Mouse (Mus musculus) c-Kit-positive CD71-positive TER-119-positive erythroid progenitor cells, embryonic 14.5 days (primary cell): ENCODE results near the gene Onecut1.

Experiments used
- DNase-seq: peaks from one replicate; pipeline ENCODE4 v3.0.0-alpha.2; 2013; ENCODE audit warnings: low spot score

The Onecut1 gene

DNA sequence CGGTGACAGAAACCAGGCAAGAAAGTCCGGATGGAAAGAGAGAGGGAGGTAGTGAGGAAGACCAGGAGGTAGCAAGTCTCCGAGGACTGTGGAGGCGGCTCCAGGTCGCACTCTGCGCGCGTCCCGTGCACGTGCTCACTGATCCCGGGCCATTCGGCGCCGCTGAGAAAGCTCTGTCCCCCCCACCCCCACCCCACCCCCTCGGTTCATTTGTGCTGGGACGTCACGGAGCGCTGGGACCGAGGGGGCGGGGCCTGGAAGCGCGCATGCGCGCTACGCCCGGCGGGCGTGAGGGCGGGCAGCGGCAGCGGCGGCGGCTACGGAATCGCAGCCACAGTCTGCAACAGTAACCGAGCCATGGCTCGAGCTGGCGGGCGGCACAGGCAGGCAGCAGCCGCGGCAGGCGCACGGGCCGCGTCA is at the start of gene Onecut1:
Onecut1 (plus strand) TSS at position 361 of the 420 bp plus-strand sequence.
- DNase-seq, result no peak

DNA sequence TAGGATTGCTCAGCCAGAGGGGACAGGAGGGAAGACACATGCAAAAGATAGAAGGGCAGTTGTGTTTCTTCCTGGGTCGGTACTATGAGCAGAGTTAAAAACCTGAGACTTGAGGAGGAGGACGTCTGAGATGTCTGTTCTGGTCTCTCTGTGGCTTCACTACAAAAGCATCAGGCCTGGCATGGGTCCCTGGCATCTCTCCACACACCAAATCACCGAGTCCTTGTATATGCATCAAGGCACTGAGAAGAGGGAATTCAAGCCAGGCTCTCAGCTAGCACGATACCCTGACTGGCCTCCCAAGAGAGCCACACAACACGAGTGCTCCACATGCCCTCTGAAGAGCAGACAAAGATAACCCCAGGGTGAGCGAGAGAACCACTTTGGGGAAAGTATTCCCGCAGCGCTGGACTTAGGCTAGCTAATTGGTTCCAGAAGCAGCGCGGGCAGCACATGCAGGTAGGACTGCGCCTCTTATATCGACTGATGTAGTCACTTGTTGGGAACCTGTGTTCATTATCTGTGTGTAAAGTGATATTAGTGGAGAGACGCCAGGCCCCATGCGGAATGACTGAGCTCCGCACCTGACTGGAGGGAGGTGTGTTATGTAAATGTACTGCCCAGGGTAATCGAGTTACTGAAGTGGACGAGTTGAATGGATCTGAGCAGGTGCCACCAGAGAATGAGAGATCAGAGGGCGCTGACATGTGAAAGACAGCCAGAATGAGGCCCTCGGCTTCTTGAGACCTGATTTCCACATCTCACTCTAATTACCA is 41.8 kb upstream of the Onecut1 start:
- DNase-seq, result no peak

DNA sequence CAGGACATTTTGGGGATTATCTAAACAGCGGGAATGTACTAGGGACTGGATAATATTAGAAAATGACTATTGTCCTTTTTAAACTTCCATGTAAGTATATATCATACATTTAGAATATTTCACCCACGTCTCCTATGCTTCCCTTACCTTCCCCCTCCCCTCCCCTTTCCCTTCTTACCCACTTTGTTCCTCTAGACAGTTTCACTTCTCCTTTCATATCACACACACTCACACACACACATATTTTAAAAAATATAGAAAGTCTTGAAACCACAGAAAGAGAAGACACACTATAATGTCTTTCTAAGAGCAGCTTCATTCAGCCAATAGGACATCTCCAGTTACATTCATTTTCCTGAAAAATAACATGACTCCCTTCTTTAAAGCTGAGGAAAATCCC is 36.6 kb upstream of the Onecut1 start:
- no peak for DNase-seq

DNA sequence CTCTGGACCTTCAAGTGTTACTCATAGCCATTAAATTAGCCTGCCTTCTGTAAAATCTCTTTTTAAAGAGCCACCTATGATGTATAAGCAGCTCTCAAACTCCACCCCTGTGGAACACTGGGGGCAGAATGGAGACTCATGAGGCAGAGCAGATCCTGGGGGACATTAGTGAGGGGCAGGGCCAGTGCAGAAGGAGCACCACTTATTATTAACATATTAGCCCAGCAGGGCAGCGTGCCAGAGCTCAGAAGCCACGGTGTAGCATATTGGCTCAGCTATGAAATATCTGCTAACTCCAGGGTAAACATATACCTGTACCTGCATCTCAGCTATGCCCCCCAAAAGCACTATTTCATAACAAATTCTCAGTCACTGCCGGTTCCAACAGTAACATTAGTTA is 32.5 kb upstream of the Onecut1 start:
- DNase-seq, result no peak

DNA sequence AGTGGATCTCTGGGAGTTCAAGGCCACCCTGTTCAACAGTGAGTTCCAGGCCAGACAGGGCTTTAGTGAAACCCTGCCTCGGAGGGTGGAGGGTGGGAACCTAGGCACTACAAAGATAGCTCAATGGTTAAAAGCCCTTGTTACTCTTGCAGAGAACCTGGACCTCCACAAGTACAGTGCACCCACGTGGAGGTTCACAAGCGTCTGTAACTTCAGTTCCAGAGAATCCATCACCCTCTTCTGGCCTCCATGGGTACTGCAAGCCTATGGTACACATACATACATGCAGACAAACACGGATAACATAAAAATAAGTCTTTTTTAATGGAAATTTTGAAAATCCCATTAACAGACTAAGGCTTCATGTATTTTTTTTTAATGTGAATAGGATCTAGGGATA is 18.8 kb upstream of the Onecut1 start:
- DNase-seq, result no peak

DNA sequence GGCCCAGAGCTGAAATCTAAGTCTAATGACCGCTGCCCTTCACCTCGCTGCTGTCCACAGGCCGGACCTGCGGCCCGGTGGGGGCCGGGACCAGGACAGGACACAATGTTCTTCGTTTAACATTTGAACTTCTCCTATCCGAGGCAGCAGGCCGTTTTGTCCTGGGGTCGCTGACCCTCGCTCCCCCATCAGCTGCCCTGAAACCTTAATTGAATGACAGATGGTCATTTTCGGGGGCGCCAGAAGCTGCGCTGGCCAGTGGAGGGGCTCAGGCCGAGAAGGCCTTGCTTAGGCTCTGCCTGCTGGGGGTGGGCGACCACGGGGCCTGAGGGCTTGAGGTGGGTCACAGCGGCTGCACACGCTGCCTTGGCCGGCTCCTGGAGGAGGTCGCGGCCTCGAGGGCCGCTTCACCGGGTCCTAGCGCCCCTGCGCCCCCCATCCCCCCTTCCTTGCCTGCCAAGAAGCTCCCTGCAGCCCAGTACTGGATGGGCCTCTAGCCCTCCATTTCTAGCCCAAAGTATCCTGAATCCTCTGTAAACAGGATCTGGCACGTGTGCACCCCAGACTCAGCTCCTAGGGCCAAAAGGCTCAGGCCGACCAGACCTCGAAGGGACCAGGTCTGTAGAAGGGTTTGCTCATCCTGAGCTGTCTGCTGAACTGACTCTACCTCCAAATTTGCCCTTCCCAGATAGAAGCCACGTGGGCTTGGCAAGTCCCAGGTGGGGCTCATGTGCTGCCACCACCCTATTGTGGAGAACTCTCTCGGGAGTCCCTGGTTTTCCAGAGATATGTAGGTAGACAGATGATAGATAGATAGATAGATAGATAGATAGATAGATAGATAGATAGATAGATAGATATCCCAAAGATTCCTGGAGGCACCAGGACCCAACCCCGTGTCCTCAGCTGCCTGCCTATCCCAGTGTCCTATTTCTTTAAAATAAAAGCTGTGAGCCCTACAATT is 14.6 kb upstream of the Onecut1 start:
- DNase-seq, result no peak

DNA sequence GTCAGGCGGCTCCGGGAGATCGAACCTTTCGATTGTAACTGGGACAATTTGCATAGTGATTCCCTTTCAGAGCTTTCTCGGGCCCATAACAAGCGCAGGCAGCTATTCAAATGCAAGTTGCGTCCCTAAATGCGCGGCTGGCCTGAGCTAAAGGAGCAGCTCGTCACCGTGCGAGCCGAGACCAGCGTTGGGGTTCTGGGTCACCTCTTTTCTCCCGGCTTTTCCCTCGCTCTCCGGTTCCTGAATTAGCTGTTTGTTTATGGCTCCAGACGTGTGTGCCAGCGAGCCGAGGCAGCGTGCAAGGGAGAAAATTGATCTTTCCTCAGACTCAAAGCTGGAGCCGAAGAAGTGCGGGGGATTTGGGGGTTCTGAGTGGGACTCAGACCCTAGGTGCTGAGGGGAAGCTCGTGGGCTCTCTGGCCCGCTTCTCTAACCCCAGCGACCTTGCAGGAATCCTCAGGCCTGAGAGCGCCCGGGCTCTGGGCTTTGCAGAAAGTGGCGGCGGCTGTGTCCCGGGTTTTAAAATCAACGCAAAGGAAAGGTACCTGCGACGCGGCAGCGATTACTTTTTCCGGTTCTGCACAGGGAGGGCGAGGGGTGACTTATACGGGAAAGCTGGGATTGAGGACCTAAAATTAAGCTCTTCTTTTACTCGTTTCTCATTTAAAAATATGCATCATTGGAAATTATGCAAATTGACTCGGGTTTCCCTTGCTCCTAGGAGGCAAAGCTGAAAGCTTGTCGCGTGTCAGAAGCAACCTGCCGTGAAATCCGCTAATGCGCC is 13.1 kb upstream of the Onecut1 start:
- no peak for DNase-seq

DNA sequence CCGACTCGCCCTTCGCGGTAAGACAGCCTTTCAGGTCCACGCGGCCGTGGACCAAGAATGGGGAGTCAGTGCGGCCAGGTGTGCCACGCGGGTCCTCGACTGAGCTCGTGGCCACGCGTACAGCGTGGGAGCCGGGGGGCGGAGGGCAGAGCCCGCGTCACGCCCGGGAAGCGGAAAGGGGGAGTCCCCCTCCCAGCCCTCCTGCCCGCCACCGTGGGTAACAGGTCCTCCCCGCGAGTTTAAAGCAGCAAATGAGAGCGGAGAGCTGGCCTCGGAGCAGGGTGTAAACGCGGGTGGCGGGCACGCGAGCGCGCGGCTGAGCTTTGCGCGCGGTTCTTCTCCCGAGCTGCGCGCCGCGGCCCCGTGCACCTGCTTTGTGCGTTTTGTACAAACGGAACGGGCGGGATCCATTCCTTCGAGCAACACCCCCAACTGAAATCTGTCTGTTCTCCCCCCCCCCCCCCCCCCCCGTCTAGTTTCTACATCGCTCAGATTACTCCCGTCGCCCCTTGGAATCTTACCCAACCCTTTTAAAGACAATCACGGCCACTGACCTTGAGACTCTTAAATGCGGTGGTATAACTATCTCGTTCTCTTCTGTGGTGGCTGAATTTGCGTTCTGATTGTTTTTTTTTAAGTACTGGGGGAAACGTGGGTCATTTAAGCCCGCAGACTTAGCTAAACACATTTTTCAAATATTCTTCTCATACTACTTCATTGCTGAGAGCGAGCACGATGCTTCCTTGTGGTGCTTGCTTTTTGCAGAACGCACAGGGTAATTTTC is 12.3 kb upstream of the Onecut1 start:
- DNase-seq, result no peak

DNA sequence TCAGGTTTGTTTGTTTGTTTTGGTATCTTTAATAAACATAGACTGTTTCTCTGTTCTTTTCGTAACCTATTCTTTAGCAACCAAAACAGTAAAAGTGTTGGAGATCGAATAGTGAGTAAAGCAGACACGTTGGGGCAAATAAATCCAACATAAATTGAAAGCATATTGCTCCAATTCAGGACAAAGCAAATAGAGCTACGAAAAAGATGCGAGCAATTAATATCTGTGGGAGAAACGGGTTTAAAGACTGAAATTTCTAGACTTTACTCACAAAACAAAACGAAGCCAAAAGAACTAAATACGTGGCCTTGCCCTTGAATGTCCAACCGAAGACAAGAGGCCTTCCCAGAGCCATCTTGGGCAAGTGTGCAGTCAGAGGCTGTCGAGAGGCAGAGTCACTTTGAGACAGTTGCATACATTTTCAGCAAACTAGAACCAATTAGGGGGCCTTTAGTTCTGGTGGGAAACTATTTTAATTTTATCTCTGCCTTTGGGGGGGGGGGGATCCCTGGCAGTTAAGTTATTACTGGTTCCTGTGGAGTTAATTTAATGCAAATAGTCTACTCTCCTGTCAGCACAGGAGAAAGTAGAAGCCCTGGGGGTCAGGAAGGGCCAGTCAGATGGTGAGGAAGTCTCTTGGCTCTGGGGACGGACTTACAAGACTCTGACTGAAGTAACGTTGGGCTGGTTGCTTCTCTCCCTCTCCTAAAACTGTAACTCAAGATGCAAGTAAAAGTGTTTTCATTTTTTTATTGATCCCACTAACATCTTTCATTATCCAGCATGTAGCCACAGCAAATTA is 11.5 kb upstream of the Onecut1 start:
- no peak for DNase-seq

DNA sequence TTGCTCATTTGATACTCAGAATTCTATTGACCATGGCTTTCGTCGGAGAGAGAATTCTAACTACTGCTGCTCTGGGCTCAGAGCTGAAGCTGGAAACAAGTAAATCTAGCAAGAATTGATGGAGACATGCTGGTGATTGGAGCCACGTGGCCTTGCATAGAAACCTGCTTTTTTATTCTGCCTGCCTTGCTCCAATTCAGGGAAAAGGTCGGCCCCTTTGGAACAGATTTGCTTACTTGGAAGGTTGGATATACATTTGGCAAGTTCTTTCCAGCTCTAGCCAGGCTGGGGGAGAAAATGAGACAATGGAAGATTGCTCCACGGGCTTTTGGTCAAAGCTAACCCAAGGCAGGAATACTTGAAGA is 11.0 kb upstream of the Onecut1 start:
- no peak for DNase-seq

DNA sequence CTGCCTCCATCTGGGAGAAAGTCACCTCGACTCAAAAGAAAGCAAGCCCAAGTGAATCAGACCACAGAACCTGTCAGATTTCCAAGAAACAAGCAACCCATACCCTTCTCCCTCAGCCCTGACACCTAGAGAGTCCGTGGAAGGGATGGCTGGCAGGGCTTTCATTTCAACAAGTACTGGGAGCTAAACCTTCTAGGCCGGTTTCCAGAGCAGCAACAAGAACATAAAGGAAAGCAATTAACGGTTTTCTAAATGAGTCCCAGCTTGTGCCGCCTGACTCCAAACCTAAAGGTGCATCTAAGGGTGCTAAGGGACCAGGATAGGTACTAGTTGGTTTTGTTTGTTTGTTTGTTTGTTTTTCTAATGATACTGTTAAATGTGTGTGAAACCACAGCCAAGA is 10.1 kb upstream of the Onecut1 start:
- DNase-seq, result no peak

DNA sequence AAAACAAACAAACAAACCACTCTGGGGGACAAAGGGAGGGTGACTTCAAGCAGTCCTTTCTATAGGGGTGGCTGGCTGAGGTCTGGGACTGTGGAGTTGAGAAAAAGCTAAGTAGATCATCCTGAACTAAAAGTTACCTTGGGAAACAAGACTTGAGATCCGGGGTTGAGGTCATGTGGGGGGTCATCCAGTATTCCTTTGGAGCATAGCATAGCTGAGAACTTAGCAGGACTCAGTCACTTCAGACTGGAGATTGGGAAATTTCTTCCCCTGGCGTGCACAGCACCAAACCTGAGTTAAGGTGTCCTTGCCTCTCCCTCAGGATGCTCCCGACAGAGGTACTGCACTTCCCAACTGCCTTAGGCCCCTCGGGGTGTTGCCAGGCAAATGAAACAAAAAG is 9.4 kb upstream of the Onecut1 start:
- no peak for DNase-seq

DNA sequence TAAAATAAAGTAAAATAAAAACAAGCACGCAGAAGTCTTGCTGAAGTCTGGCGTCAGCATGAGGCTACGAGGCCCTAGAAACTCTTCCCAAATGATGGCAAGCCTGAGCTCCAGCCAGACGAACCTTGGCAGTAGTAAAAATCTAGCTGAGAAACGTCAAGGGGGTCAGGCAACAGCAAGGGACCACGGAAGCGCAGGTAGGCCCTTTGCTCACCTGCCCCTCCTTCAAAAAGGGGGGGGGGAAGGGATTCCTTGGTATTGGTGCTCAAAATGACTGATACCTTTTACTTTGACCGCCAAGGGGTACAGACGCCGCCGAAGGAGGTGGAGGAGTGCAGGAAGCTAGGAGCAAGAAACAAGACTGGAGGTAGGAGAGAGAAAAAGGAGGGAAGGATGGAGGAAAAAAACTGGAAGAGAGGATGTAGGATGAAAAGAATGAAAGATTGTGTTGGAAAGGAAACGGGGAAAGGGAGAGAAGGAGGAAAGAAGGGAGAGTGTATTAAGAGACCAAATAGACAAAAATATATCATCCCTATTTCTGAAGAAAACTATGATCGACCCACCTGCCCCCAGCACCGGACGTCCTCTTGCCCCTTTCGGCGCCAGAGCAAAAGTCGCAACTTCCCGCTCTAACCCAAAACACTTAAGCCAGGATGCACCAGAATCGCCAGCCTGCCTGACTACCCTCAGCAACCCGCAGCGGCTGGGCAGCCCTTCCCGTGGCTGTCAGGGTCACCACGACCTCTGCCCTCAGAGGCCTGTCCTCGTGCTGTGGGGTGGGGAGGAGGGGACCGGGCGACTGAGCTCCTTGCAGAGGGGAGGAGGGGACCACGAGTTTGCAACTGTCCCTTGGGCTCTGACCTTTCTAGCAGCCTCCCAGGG is 8.3 kb upstream of the Onecut1 start:
- DNase-seq, result no peak

DNA sequence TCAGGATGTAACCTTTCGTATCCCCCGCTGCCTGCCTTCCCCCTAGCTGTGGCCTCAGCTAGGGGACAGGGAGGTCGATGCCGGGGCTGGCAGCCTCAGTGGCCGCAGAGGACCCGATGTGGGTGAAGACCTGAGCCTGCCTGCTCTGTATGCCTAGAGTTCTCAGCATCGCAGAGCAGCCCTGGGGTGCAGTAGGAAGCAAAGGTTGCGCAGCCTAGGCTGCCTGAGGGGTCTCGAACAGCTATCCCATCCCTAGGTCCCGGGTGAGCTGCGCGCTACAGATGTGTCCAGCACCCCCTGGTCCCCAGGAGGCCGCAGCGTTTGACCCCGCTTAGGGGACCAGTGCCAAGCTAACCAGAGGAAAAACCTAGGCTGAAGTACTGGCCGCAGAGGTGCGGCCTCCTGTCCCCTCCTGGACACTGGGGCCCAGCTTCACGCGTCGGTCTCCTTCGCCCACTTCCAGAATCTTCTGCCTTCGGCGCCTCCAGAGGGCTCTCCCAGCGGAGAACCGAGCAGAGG is 7.6 kb upstream of the Onecut1 start:
- no peak for DNase-seq

DNA sequence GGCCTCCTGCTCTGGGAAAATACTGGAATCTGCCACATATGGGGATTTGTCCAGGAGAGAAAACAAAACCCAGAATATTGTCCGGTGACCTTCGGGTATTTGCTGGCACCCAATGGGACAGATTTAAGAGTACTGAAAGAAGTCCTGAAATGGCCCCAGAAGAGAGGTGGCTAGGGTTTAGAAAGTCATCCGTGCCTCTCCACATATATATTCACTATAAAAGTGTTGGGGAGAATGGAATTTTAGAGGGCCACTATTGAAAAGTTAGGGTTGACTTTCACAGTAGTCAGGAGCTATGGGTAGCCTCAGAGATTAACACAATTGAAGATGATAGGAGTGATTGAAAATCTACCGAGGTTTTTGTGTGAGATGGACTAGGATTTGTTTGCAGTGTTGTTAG is 6.3 kb upstream of the Onecut1 start:
- no peak for DNase-seq

DNA sequence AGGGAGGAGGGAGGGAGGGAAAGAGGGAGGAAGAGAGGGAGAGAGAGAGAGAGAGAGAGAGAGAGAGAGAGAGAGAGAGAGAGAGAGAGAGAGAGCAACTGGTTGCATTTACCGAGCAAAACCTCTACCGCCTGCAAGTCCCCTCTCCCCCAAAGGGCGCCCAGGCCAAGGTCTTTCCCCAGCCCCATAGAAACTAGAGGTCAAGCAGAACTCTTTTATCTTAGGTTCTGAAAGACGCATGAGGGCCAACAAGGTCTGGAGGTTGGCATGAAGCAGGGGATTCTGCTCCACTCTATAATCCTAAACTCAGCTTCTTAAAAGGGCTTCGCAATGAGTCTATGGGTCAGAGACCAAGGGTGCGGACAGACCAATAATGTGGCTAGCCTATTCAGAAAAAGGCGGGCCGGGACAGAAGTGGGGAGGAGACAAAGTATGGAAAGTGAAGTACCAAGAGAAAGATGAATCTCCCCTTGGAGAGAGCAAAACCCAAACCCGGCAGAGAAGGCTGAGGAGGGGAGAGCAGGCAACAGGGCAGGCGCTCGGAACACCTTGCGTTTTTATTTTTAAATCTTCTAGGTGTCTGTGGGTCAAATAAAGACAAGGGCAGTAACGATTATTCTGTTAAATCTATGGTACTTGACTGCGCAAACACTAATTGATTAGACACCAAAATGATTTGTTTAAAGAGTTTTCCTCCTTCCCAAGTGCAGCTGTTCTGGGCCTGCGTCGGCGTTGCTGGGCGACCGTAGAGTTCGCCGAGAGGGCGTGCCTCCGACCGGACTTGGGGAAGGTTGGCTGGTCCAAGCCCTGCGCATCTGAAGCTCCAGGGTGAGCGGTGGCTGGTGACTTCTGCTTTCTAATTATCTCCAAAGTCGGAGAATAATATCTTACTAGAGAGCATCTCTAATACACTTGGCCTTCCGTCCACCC is 4.9 kb upstream of the Onecut1 start:
- DNase-seq, result no peak

DNA sequence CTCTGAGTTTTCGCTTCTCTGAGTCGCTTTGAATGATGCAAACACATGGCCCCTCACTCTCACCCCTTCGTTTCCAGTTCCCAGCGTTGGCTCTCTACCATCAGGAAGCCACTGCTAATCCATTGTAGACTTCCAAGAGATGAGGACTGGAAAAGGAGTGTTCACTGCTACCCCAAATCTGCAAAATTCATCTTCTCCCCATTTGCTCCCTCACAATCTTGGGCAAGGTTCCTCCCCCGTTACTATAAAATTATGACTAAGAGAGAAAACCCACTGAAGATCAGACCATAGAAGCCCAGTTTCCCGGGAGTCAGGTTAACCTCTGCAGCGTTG is 4.2 kb upstream of the Onecut1 start:
- no peak for DNase-seq

DNA sequence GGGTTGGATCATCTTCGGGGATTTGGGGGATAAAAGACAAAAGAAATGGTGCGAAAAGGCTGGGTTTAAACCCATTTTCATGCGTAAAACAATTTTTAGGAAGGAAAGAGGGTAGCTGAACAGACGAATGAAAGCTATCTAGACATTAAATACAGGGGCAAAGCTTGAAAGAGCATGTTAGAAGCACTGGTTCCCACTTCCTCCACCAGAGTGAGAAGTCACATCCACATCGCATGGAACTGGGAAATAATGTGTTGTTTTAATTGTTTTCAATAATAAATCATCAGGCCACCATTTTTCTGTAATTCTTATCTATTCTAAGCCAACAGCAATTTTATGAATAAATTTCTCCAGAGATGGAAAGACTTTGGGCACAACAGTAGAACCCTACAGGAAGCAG is 3.6 kb upstream of the Onecut1 start:
- no peak for DNase-seq

DNA sequence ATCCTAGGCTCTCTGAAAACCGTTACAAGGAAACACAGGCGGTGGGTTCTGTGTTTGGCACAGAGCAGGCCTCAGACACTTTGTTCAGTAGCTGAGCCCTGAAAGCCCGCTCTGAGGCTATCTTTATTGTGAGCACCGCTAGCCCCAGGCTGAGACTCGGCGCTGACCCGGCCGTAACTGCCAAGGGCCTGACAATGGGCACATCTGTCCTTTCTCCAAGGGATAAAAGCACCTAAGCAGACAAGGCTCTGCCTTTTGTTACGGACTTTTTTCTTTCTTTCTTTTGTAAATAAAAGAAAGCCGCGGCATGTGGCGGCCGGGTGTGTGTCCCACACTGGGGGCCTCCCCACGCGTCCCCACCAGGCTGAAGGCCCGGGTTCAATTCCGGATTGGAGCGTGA is 1.3 kb upstream of the Onecut1 start:
- no peak for DNase-seq
